Mouse (Mus musculus): ENCODE data around the gene Prkaca.

Gene Prkaca

GRCm38 (mm10) chr8:84032777-84033176, 60.0 kb downstream of the Prkaca start:
- DNase-seq (ENCODE audit: inconsistent ontology term), result peak; percentile 52

GRCm38 (mm10) chr8:84038015-84038414, 65.2 kb downstream of the Prkaca start:
- DNase-seq (ENCODE audit: inconsistent ontology term), result no peak

GRCm38 (mm10) chr8:84039050-84039449, 66.3 kb downstream of the Prkaca start:
- DNase-seq (ENCODE audit: inconsistent ontology term), result peak; percentile 48

- DNase-seq (ENCODE audit: inconsistent ontology term), result peak; percentile 61
Measured at GRCm38 (mm10) chr8:84042066-84042947, 69.5 kb downstream of the Prkaca start, which contains the start of gene Il27ra. TSS of gene Il27ra (minus strand) at chr8:84042589.

- DNase-seq (ENCODE audit: inconsistent ontology term), result no peak
Measured at GRCm38 (mm10) chr8:84042948-84043342, 70.2 kb downstream of the Prkaca start.

GRCm38 (mm10) chr8:84044103-84044502, 71.3 kb downstream of the Prkaca start:
- no peak for DNase-seq (ENCODE audit: inconsistent ontology term)

GRCm38 (mm10) chr8:84044900-84045299, 72.1 kb downstream of the Prkaca start, which contains the start of gene Rln3:
TSS of gene Rln3 (minus strand) at chr8:84045000.
- DNase-seq (ENCODE audit: inconsistent ontology term), result no peak
